Mouse (Mus musculus): ENCODE results near the gene Mcrip2.

DNA sequence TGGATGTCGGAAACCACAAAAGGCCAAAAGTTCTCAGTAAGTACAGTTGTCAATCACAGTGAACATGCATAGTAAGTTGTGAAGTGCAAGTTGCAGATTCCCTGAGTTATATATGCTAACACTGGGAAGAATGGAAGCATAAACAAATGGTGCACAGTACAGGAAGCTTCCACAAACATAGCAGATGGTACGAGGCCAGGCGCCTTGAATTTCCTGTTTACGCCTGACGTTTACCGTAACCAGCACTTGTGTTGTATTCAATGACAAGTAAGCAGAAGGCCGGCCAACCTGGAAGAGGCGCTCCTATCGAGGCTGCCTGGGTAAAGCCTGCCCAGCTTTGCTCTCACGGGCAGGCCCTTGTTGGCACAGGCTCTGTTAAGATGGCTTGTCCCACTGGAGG lies 18.9 kb upstream of the Mcrip2 start:
- TF ChIP-seq POLR2A (IDR thresholded peaks at IDR 0.05; ENCODE audit: low read depth, low read length) (no peak), CTCF (conservative IDR thresholded peaks at IDR 0.05; ENCODE audit: insufficient read depth, insufficient read length, low read depth, low read length) (no peak)

All from kidney, adult 2 months (tissue).